Mouse (Mus musculus) inflammation-experienced regulatory T-cells, adult 16 weeks (primary cell): ENCODE data around the gene Rtn4r. TPM values are rescaled to one million over a fixed set of nuclear protein-coding genes. Genes with fewer than 3 reads are reported as not detected.

Experiments
- polyA plus RNA-seq: library from polyadenylated mRNA; unstranded; fragments of 100-300 nt; shearing (Covaris generic); gene quantifications from one replicate; pipeline ENCODE4 v1.2.1, GENCODE M21; 2017

The Rtn4r gene
- not detected for polyA plus RNA-seq

DNA sequence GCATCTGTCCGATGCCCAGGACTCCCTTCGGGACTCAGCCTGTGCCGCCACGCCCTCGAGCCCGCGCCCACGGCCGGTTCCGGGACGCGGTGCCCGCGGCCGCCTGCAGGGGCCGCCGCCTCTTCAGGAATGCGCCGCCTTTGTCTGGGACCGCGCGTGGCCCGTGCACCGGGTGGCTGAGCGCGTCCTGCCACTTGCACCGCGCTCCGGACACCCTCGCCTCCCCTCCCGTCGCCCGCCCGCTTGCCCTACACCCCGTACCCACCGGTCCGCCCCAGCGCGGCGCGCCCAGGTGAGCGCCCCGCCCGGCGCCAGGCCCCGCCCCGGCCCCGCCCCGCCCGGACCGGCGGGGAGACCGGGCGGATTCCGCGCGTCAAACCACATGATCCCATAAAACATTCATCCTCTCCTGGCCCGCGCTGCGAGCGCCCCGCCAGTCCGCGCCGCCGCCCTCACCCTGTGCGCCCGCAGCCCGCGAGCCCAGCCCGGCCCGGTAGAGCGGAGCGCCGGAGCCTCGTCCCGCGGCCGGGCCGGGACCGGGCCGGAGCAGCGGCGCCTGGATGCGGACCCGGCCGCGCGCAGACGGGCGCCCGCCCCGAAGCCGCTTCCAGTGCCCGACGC, at the start of gene Rtn4r:
Gene Rtn4r, plus strand, starts transcription at position 402 of the 621 bp plus-strand sequence.

Other genes with a start within 250 kb of the Rtn4r start
- not detected for gene Gm20518, start 236.0 kb upstream of the Rtn4r start, polyA plus RNA-seq
- not detected for gene Tssk1, start 233.4 kb upstream of the Rtn4r start, polyA plus RNA-seq
- gene Dgcr2, start 229.1 kb upstream of the Rtn4r start, polyA plus RNA-seq, result 82.8 TPM
- gene Tssk2, start 229.0 kb upstream of the Rtn4r start, polyA plus RNA-seq, result not detected
- gene Ess2, start 216.3 kb upstream of the Rtn4r start, polyA plus RNA-seq, result 71.3 TPM
- not detected for gene Gsc2, start 212.6 kb upstream of the Rtn4r start, polyA plus RNA-seq
- 30.6 TPM for gene Slc25a1, start 199.4 kb upstream of the Rtn4r start, polyA plus RNA-seq
- gene Vpreb2, start 147.2 kb upstream of the Rtn4r start, polyA plus RNA-seq, result not detected
- gene Dgcr6, start 74.8 kb upstream of the Rtn4r start, polyA plus RNA-seq, result 40.5 TPM
- gene Prodh, start 37.4 kb upstream of the Rtn4r start, polyA plus RNA-seq, result 8.2 TPM
- not detected for gene Ccdc188, start 90.2 kb downstream of the Rtn4r start, polyA plus RNA-seq
- gene Zdhhc8, start 107.5 kb downstream of the Rtn4r start, polyA plus RNA-seq, result 2.0 TPM
- gene Trmt2a, start 121.0 kb downstream of the Rtn4r start, polyA plus RNA-seq, result 125 TPM
- 200 TPM for gene Ranbp1, start 121.1 kb downstream of the Rtn4r start, polyA plus RNA-seq
- gene Gm49776, start 130.7 kb downstream of the Rtn4r start, polyA plus RNA-seq, result not detected
- 30.0 TPM for gene Dgcr8, start 161.6 kb downstream of the Rtn4r start, polyA plus RNA-seq
- gene Tango2, start 220.5 kb downstream of the Rtn4r start, polyA plus RNA-seq, result 61.0 TPM
- 2.4 TPM for gene Arvcf, start 220.5 kb downstream of the Rtn4r start, polyA plus RNA-seq